Mouse (Mus musculus): ENCODE measurements around the gene B4galnt3. TPM values are rescaled to one million over a fixed set of nuclear protein-coding genes. Genes with fewer than 3 reads are reported as not detected.

The B4galnt3 gene
- polyA plus RNA-seq, 2 experiments: 0.13 to 0.18 TPM

- Histone ChIP-seq H3K4me2 (ENCODE audit: low read depth) (no peak overlapping the region), H3K4me1 (replicated peaks; ENCODE audit: control insufficient read depth in 2 of 2, insufficient read depth in 2 of 2, low read length in 1 of 2) (peaks cover 0 to 7% of the 10 kb centered on the region in 2 experiments; a peak in 3 of 4 replicates), H3K9me3 (ENCODE audit: control insufficient read depth, low read length) (no peaks in the 10 kb centered on the region), H3K27ac (no peak overlapping the region), H3K36me3 (replicated peaks; ENCODE audit: control insufficient read depth, insufficient read depth, low read depth) (no peaks in the 10 kb centered on the region), H3K4me3 (ENCODE audit: insufficient read depth in 1 of 2, low read depth in 2 of 2, low read length in 2 of 2) (no peak overlapping the region), H3K27me3 (ENCODE audit: control insufficient read depth, insufficient read depth, low read length) (no peaks in the 10 kb centered on the region; the same call in 1 of the 2 replicates), H3K9ac (replicated peaks) (no peak overlapping the region)
- no peak for DNase-seq (ENCODE audit: low read depth in 3 of 3, low spot score in 3 of 3)
- no peak for TF ChIP-seq EP300 (IDR thresholded peaks at IDR 0.05; ENCODE audit: low read depth)
- no peak for TF ChIP-seq CTCF (IDR thresholded peaks at IDR 0.05; ENCODE audit: low read depth)
- 75% methylated on average over 8 of the region's 8 CpGs for WGBS (ENCODE audit: insufficient replicate concordance)
- ATAC-seq (ENCODE audit: insufficient read depth): no peak
These were observed 92.0 kb downstream of the B4galnt3 start for GRCm38 (mm10) chr6:120202406-120202805.

- Histone ChIP-seq H3K36me3 (replicated peaks; ENCODE audit: control insufficient read depth, insufficient read depth, low read depth) (no peaks in the 10 kb centered on the region), H3K9me3 (ENCODE audit: control insufficient read depth, low read length) (no peaks in the 10 kb centered on the region), H3K4me3 (ENCODE audit: insufficient read depth in 1 of 2, low read depth in 2 of 2, low read length in 2 of 2) (no peak overlapping the region), H3K27me3 (ENCODE audit: control insufficient read depth, insufficient read depth, low read length) (no peaks in the 10 kb centered on the region; the same call in 1 of the 2 replicates), H3K9ac (replicated peaks) (no peak overlapping the region), H3K4me2 (ENCODE audit: low read depth) (no peak overlapping the region), H3K4me1 (replicated peaks; ENCODE audit: control insufficient read depth in 2 of 2, insufficient read depth in 2 of 2, low read length in 1 of 2) (peaks cover 0 to 7% of the 10 kb centered on the region in 2 experiments; a peak in 3 of 4 replicates), H3K27ac (no peak overlapping the region)
- 57% methylated on average over 6 of the region's 6 CpGs for WGBS (ENCODE audit: insufficient replicate concordance)
- TF ChIP-seq EP300 (IDR thresholded peaks at IDR 0.05; ENCODE audit: low read depth) (no peak), CTCF (IDR thresholded peaks at IDR 0.05; ENCODE audit: low read depth) (no peak)
- DNase-seq (ENCODE audit: low read depth in 3 of 3, low spot score in 3 of 3): no peak
- no peak for ATAC-seq (ENCODE audit: insufficient read depth)
These were observed 92.4 kb downstream of the B4galnt3 start for GRCm38 (mm10) chr6:120201956-120202355.

- no peaks in the 10 kb centered on the region; the same call in 1 of the 2 replicates for H3K27me3 ChIP-seq (ENCODE audit: control insufficient read depth, insufficient read depth, low read length)
- DNase-seq (ENCODE audit: low read depth in 3 of 3, low spot score in 3 of 3) (no peak), ATAC-seq (ENCODE audit: insufficient read depth) (no peak)
- 48% methylated on average over 10 of the region's 10 CpGs for WGBS (ENCODE audit: insufficient replicate concordance)
- peaks cover 0 to 7% of the 10 kb centered on the region in 2 experiments; a peak in 3 of 4 replicates for H3K4me1 ChIP-seq (replicated peaks; ENCODE audit: control insufficient read depth in 2 of 2, insufficient read depth in 2 of 2, low read length in 1 of 2)
- no peaks in the 10 kb centered on the region for H3K9me3 ChIP-seq (ENCODE audit: control insufficient read depth, low read length)
- no peak overlapping the region for H3K4me2 ChIP-seq (ENCODE audit: low read depth)
- TF ChIP-seq CTCF (IDR thresholded peaks at IDR 0.05; ENCODE audit: low read depth): no peak
- no peak for TF ChIP-seq EP300 (IDR thresholded peaks at IDR 0.05; ENCODE audit: low read depth)
- no peak overlapping the region for H3K9ac ChIP-seq (replicated peaks)
- no peaks in the 10 kb centered on the region for H3K36me3 ChIP-seq (replicated peaks; ENCODE audit: control insufficient read depth, insufficient read depth, low read depth)
- no peak overlapping the region for H3K4me3 ChIP-seq (ENCODE audit: insufficient read depth in 1 of 2, low read depth in 2 of 2, low read length in 2 of 2)
- H3K27ac ChIP-seq: no peak overlapping the region
These were observed 94.5 kb downstream of the B4galnt3 start for GRCm38 (mm10) chr6:120199638-120200394.

GRCm38 (mm10) chr6:120197964-120198363 lies 96.4 kb downstream of the B4galnt3 start:
- 28% methylated on average over 9 of the region's 9 CpGs for WGBS (ENCODE audit: insufficient replicate concordance)
- DNase-seq (ENCODE audit: low read depth in 3 of 3, low spot score in 3 of 3) (peak in 2 of 3 experiments; percentile 40 to 47), ATAC-seq (ENCODE audit: insufficient read depth) (peak; percentile 27; the same call in 1 of the 2 replicates)
- Histone ChIP-seq H3K4me3 (ENCODE audit: insufficient read depth in 1 of 2, low read depth in 2 of 2, low read length in 2 of 2) (no peak overlapping the region), H3K36me3 (replicated peaks; ENCODE audit: control insufficient read depth, insufficient read depth, low read depth) (no peaks in the 10 kb centered on the region), H3K4me2 (ENCODE audit: low read depth) (no peak overlapping the region), H3K9ac (replicated peaks) (no peak overlapping the region), H3K27ac (no peak overlapping the region), H3K4me1 (replicated peaks; ENCODE audit: control insufficient read depth in 2 of 2, insufficient read depth in 2 of 2, low read length in 1 of 2) (peaks cover 2 to 9% of the 10 kb centered on the region in 2 experiments; a peak in 3 of 4 replicates), H3K27me3 (ENCODE audit: control insufficient read depth, insufficient read depth, low read length) (no peaks in the 10 kb centered on the region), H3K9me3 (ENCODE audit: control insufficient read depth, low read length) (no peaks in the 10 kb centered on the region)
- TF ChIP-seq CTCF (IDR thresholded peaks at IDR 0.05; ENCODE audit: low read depth) (peak; percentile 100), EP300 (IDR thresholded peaks at IDR 0.05; ENCODE audit: low read depth) (no peak)

- Histone ChIP-seq H3K9me3 (ENCODE audit: control insufficient read depth, low read length) (no peaks in the 10 kb centered on the region), H3K4me3 (ENCODE audit: insufficient read depth in 1 of 2, low read depth in 2 of 2, low read length in 2 of 2) (no peak overlapping the region), H3K4me2 (ENCODE audit: low read depth) (no peak overlapping the region), H3K4me1 (replicated peaks; ENCODE audit: control insufficient read depth in 2 of 2, insufficient read depth in 2 of 2, low read length in 1 of 2) (peaks cover 4 to 12% of the 10 kb centered on the region in 2 experiments; a peak in 3 of 4 replicates), H3K27me3 (ENCODE audit: control insufficient read depth, insufficient read depth, low read length) (no peaks in the 10 kb centered on the region), H3K36me3 (replicated peaks; ENCODE audit: control insufficient read depth, insufficient read depth, low read depth) (no peaks in the 10 kb centered on the region), H3K27ac (no peak overlapping the region), H3K9ac (replicated peaks) (no peak overlapping the region)
- TF ChIP-seq EP300 (IDR thresholded peaks at IDR 0.05; ENCODE audit: low read depth) (no peak), CTCF (IDR thresholded peaks at IDR 0.05; ENCODE audit: low read depth) (peak; percentile 69)
- WGBS (ENCODE audit: insufficient replicate concordance): 19% methylated on average over 2 of the region's 2 CpGs
- DNase-seq (ENCODE audit: low read depth in 3 of 3, low spot score in 3 of 3) (peak; percentile 49 to 67 (median 54)), ATAC-seq (ENCODE audit: insufficient read depth) (no peak)
These were observed 97.5 kb downstream of the B4galnt3 start for GRCm38 (mm10) chr6:120196837-120197236.
